Mouse (Mus musculus): Measurements from ENCODE around the gene Pdcd6ip.
"Not testable (repeated sequence)": the region's sequence is repeated elsewhere in the genome, so short reads cannot be mapped to it uniquely, and the experiment has no call there.

The Pdcd6ip gene

GRCm38 (mm10) chr9:113687461-113687860 is 20.6 kb downstream of the Pdcd6ip start:
- DNase-seq: no peak

- no peak for DNase-seq
These were observed 34.3 kb downstream of the Pdcd6ip start for GRCm38 (mm10) chr9:113673721-113674120.

GRCm38 (mm10) chr9:113672352-113672751 is 35.7 kb downstream of the Pdcd6ip start:
- DNase-seq: no peak

GRCm38 (mm10) chr9:113670857-113671106 is 37.3 kb downstream of the Pdcd6ip start:
- no peak for DNase-seq

- DNase-seq: no peak
These were observed 37.8 kb downstream of the Pdcd6ip start for GRCm38 (mm10) chr9:113670105-113670856.

GRCm38 (mm10) chr9:113663476-113663875 is 44.6 kb downstream of the Pdcd6ip start:
- no peak for DNase-seq

- DNase-seq: no peak
These were observed 50.2 kb downstream of the Pdcd6ip start for GRCm38 (mm10) chr9:113657837-113658236.

GRCm38 (mm10) chr9:113653571-113653970 is 54.5 kb downstream of the Pdcd6ip start:
- DNase-seq: no peak

GRCm38 (mm10) chr9:113650787-113651186 is 57.3 kb downstream of the Pdcd6ip start:
- no peak for DNase-seq

- DNase-seq: not testable (repeated sequence)
These were observed 58.8 kb downstream of the Pdcd6ip start for GRCm38 (mm10) chr9:113649211-113649610.

GRCm38 (mm10) chr9:113645837-113646169 is 62.3 kb downstream of the Pdcd6ip start:
- DNase-seq: no peak

- DNase-seq: peak; percentile 57
These were observed 62.8 kb downstream of the Pdcd6ip start for GRCm38 (mm10) chr9:113645153-113645836.

- no peak for DNase-seq
These were observed 63.4 kb downstream of the Pdcd6ip start for GRCm38 (mm10) chr9:113644701-113645100.

GRCm38 (mm10) chr9:113644076-113644475 is 64.0 kb downstream of the Pdcd6ip start:
- DNase-seq: no peak

- DNase-seq: no peak
These were observed 64.4 kb downstream of the Pdcd6ip start for GRCm38 (mm10) chr9:113643669-113644068.

- no peak for DNase-seq
These were observed 73.1 kb downstream of the Pdcd6ip start for GRCm38 (mm10) chr9:113634986-113635385.

- DNase-seq: no peak
These were observed 74.8 kb downstream of the Pdcd6ip start for GRCm38 (mm10) chr9:113633168-113633744.

- no peak for DNase-seq
These were observed 75.6 kb downstream of the Pdcd6ip start for GRCm38 (mm10) chr9:113632350-113633043.

GRCm38 (mm10) chr9:113629632-113630031 is 78.4 kb downstream of the Pdcd6ip start:
- peak; percentile 22 for DNase-seq

GRCm38 (mm10) chr9:113629191-113629590 is 78.9 kb downstream of the Pdcd6ip start:
- no peak for DNase-seq

GRCm38 (mm10) chr9:113628780-113629179 is 79.3 kb downstream of the Pdcd6ip start:
- DNase-seq: no peak

GRCm38 (mm10) chr9:113626730-113627129 is 81.3 kb downstream of the Pdcd6ip start:
- DNase-seq: no peak

- DNase-seq: no peak
These were observed 84.0 kb downstream of the Pdcd6ip start for GRCm38 (mm10) chr9:113624086-113624485.

- no peak for DNase-seq
These were observed 91.0 kb downstream of the Pdcd6ip start for GRCm38 (mm10) chr9:113617081-113617480.

All from thymus, postnatal 14 days (tissue).